Mouse (Mus musculus) ES-Bruce4 (cell line): ENCODE measurements around the gene Ccdc57.

Experiments
- CTCF ChIP-seq: IDR thresholded peaks from one replicate; pipeline ENCODE4 v1.8.1; 2011; ENCODE audit warnings: low read depth, low read length
- EP300 ChIP-seq: IDR thresholded peaks from 2 replicates; pipeline ENCODE4 v1.6.1; 2011; ENCODE audit warnings: low read depth, low read length; ENCODE audit not compliant: insufficient read depth

GRCm38 (mm10) chr11:120882931-120883330 is 49.7 kb downstream of the Ccdc57 start:
- TF ChIP-seq CTCF (no peak), EP300 (no peak)
